ENCODE assay signal across 8 mouse cellular contexts in the genomic region with DNA sequence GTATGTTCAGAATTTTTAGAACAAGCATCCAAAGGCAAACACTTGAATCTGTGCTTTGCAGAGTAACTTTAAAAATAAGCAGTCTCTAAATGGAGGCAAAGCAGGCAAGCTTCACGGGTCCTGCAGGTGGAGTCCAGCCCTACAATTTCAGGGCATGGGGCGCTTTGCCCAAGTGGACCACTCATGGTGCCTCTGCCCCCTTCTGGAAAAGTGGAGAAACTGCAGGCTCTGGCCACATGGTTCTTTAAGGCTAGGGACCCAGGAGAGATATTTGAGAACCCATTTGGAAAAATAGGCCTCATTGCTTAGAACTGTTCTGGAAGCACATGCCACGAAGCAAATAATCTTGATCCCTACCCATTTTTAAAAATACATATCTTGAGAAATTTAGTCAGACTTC. TPM values are rescaled to one million over a fixed set of nuclear protein-coding genes. Genes with fewer than 3 reads are reported as not detected.
DNase-seq lines count a peak whose midpoint lies in the region; ATAC-seq and TF ChIP-seq lines count a peak whose summit lies in the region.

No protein-coding gene starts in this region.

- no peaks in the 10 kb centered on the region for H3K9me3 ChIP-seq in lung, postnatal 0 days (ENCODE audit: low read length)

- no peak overlapping the region for H3K4me3 ChIP-seq in C2C12 (ENCODE audit: insufficient read depth, poor library complexity, severe bottlenecking)
- H3K4me3 ChIP-seq in lung, postnatal 0 days (ENCODE audit: low read depth, low read length), result no peak overlapping the region

- H3ac ChIP-seq in C2C12 (ENCODE audit: control insufficient read depth, insufficient read length, low read depth), result no peak overlapping the region

- intact Hi-C loops in gastrocnemius, postnatal 36 days (cut with DNase I), result loop anchor here (2.0 kb wide), 1 partner anchor 86 kb away; no protein-coding TSS in a partner anchor

- no peak overlapping the region for H3K4me2 ChIP-seq in lung, postnatal 0 days (replicated peaks; ENCODE audit: low read depth, low read length)

- TF ChIP-seq CTCF in C2C12 (IDR thresholded peaks at IDR 0.05; ENCODE audit: control insufficient read depth, insufficient read depth, insufficient read length), result peak; percentile 67
- peak; percentile 96 for TF ChIP-seq CTCF in lung, postnatal 0 days (IDR thresholded peaks at IDR 0.05)

- H3K9ac ChIP-seq in lung, postnatal 0 days (replicated peaks; ENCODE audit: low read depth), result no peak overlapping the region

- ATAC-seq in lung, postnatal 0 days, result peak; percentile 60

- H3K79me3 ChIP-seq in C2C12 (ENCODE audit: low read depth), result no peaks in the 10 kb centered on the region

- DNase-seq in NIH3T3 (ENCODE audit: low read depth), result peak; percentile 90
- peak; percentile 63 to 80 for DNase-seq in cerebellum, postnatal 25 days
- DNase-seq in gastrocnemius, postnatal 36 days, result peak; percentile 49 to 71
- peak; percentile 69 for DNase-seq in layer of hippocampus, adult 11-12 months (ENCODE audit: low spot score)
- DNase-seq in lung, postnatal 0 days (ENCODE audit: low spot score), result peak; percentile 87
- DNase-seq in right cerebral cortex, postnatal 4 days, result peak; percentile 48
- peak; percentile 64 to 74 for DNase-seq in urinary bladder, postnatal 4 days (ENCODE audit: low spot score in 2 of 2)

- H3K36me3 ChIP-seq in C2C12 (ENCODE audit: control insufficient read depth, insufficient read depth), result no peaks in the 10 kb centered on the region
- no peaks in the 10 kb centered on the region for H3K36me3 ChIP-seq in lung, postnatal 0 days (ENCODE audit: insufficient read depth, low read length)

- H3K27me3 ChIP-seq in C2C12 (ENCODE audit: control insufficient read depth, insufficient read depth, insufficient read length), result no peaks in the 10 kb centered on the region
- H3K27me3 ChIP-seq in lung, postnatal 0 days (replicated peaks; ENCODE audit: insufficient read depth, low read length), result no peaks in the 10 kb centered on the region

- H3K4me1 ChIP-seq in lung, postnatal 0 days (ENCODE audit: insufficient read depth, low read depth, low read length), result no peaks in the 10 kb centered on the region

- WGBS in lung, postnatal 0 days, result 10% methylated on average over 3 of the region's 3 CpGs

- TF ChIP-seq EP300 in lung, postnatal 0 days (IDR thresholded peaks at IDR 0.05), result no peak

- no peak overlapping the region for H3K27ac ChIP-seq in lung, postnatal 0 days (ENCODE audit: low read length)

- H3K79me2 ChIP-seq in C2C12 (ENCODE audit: control insufficient read depth, insufficient read depth), result no peaks in the 10 kb centered on the region

TF ChIP-seq in C2C12, 6 proteins besides CTCF, POLR2A, EP300 and RAD21:
- peak; percentile 25 for TF ChIP-seq MAX (IDR thresholded peaks at IDR 0.05)
- no peak for TF ChIP-seq MYOG (IDR thresholded peaks at IDR 0.05; ENCODE audit: control insufficient read depth, extremely low read depth, insufficient read length)
TF ChIP-seq in C2C12: peak in this region for 1.

RNA-seq across cellular contexts. Expression of a gene that starts 30.5 kb away (rescaled TPM):
- 6.5 TPM for polyA plus RNA-seq in C2C12 (2012; fragmentation: generic; extraction: Trizol)
- 10 to 100 TPM in 1 of 2 experiments, 1 to 10 TPM in 1; 6.5 to 10.4 TPM for total RNA-seq in gastrocnemius, postnatal 36 days (2021)
- polyA plus RNA-seq in lung, postnatal 0 days (2015; fragmentation: Nextera tagmentation; extraction: Ambion mirVana), result 5.9 and 6.7 TPM in 2 replicates

RNA-seq across cellular contexts. Expression of a gene that starts 35.8 kb away (rescaled TPM):
- 13.3 TPM for polyA plus RNA-seq in C2C12 (2012; fragmentation: generic; extraction: Trizol)
- 10 to 100 TPM; 61.1 to 67.9 TPM for total RNA-seq in gastrocnemius, postnatal 36 days (2021)
- 26.3 and 28.0 TPM in 2 replicates for polyA plus RNA-seq in lung, postnatal 0 days (2015; fragmentation: Nextera tagmentation; extraction: Ambion mirVana)
